Mouse (Mus musculus): ENCODE measurements at regions not wholly inside any gene's neighbourhood (a gene's known extent, or its start where the extent isn't known, plus 50 kb on each side); places are given as distances from the start of the nearest gene placed in this dataset.
A peak's percentile ranks its signal among the peaks of the same experiment; 100 is the strongest.

GRCm38 (mm10) chr1:75839551-75840223 is 293.6 kb downstream of the Slc4a3 start:
- ATAC-seq (ENCODE audit: low read depth) = no peak
- H3K4me1 ChIP-seq (ENCODE audit: control insufficient read depth, insufficient read depth, low read length) = no peaks in the 10 kb centered on the region
- no peaks in the 10 kb centered on the region for H3K36me3 ChIP-seq (ENCODE audit: control insufficient read depth, insufficient read depth, low read length)
- no peaks in the 10 kb centered on the region for H3K27me3 ChIP-seq (ENCODE audit: control insufficient read depth, insufficient read depth, low read length)
- H3K9ac ChIP-seq (replicated peaks; ENCODE audit: low read depth, low read length) = no peak overlapping the region
- WGBS = 60% methylated on average over 11 of the region's 11 CpGs
- no peak overlapping the region for H3K27ac ChIP-seq (ENCODE audit: low read depth, low read length)
- H3K4me3 ChIP-seq (ENCODE audit: low read depth, low read length) = no peak overlapping the region
- H3K9me3 ChIP-seq (ENCODE audit: control insufficient read depth, low read length) = no peaks in the 10 kb centered on the region
- H3K4me2 ChIP-seq (ENCODE audit: low read depth, low read length) = no peak overlapping the region

GRCm38 (mm10) chr1:75842396-75842795 is 296.3 kb downstream of the Slc4a3 start:
- Histone ChIP-seq H3K27me3 (ENCODE audit: control insufficient read depth, insufficient read depth, low read length) (no peaks in the 10 kb centered on the region), H3K9me3 (ENCODE audit: control insufficient read depth, low read length) (no peaks in the 10 kb centered on the region), H3K4me2 (ENCODE audit: low read depth, low read length) (no peak overlapping the region), H3K4me1 (ENCODE audit: control insufficient read depth, insufficient read depth, low read length) (no peaks in the 10 kb centered on the region), H3K9ac (replicated peaks; ENCODE audit: low read depth, low read length) (no peak overlapping the region), H3K36me3 (ENCODE audit: control insufficient read depth, insufficient read depth, low read length) (no peaks in the 10 kb centered on the region), H3K4me3 (ENCODE audit: low read depth, low read length) (no peak overlapping the region), H3K27ac (ENCODE audit: low read depth, low read length) (no peak overlapping the region)
- ATAC-seq (ENCODE audit: low read depth) = no peak
- WGBS = 79% methylated on average over 4 of the region's 4 CpGs

- WGBS = 93% methylated on average over 6 of the region's 6 CpGs
These were observed 297.3 kb downstream of the Slc4a3 start for GRCm38 (mm10) chr1:75843326-75843725.

GRCm38 (mm10) chr1:75844123-75844522 is 298.1 kb downstream of the Slc4a3 start:
- no peaks in the 10 kb centered on the region for H3K27me3 ChIP-seq (ENCODE audit: control insufficient read depth, insufficient read depth, low read length)
- 69% methylated on average over 10 of the region's 10 CpGs for WGBS

More at GRCm38 (mm10) chr1:75843326-75843725, 297.3 kb downstream of the Slc4a3 start:
- no peak overlapping the region for H3K27ac ChIP-seq (ENCODE audit: low read depth, low read length)
- H3K27me3 ChIP-seq (ENCODE audit: control insufficient read depth, insufficient read depth, low read length) = no peaks in the 10 kb centered on the region
- H3K4me2 ChIP-seq (ENCODE audit: low read depth, low read length) = no peak overlapping the region
- H3K4me1 ChIP-seq (ENCODE audit: control insufficient read depth, insufficient read depth, low read length) = no peaks in the 10 kb centered on the region
- no peaks in the 10 kb centered on the region for H3K9me3 ChIP-seq (ENCODE audit: control insufficient read depth, low read length)
- no peak for ATAC-seq (ENCODE audit: low read depth)
- H3K9ac ChIP-seq (replicated peaks; ENCODE audit: low read depth, low read length) = no peak overlapping the region
- no peaks in the 10 kb centered on the region for H3K36me3 ChIP-seq (ENCODE audit: control insufficient read depth, insufficient read depth, low read length)
- H3K4me3 ChIP-seq (ENCODE audit: low read depth, low read length) = no peak overlapping the region

GRCm38 (mm10) chr1:75844529-75844928 is 298.5 kb downstream of the Slc4a3 start:
- Histone ChIP-seq H3K4me1 (ENCODE audit: control insufficient read depth, insufficient read depth, low read length) (no peaks in the 10 kb centered on the region), H3K36me3 (ENCODE audit: control insufficient read depth, insufficient read depth, low read length) (no peaks in the 10 kb centered on the region)
- ATAC-seq (ENCODE audit: low read depth) = no peak; the same call in 1 of the 2 replicates

More at GRCm38 (mm10) chr1:75844123-75844522, 298.1 kb downstream of the Slc4a3 start:
- Histone ChIP-seq H3K27ac (ENCODE audit: low read depth, low read length) (no peak overlapping the region), H3K9me3 (ENCODE audit: control insufficient read depth, low read length) (no peaks in the 10 kb centered on the region), H3K4me1 (ENCODE audit: control insufficient read depth, insufficient read depth, low read length) (no peaks in the 10 kb centered on the region), H3K36me3 (ENCODE audit: control insufficient read depth, insufficient read depth, low read length) (no peaks in the 10 kb centered on the region), H3K9ac (replicated peaks; ENCODE audit: low read depth, low read length) (no peak overlapping the region), H3K4me2 (ENCODE audit: low read depth, low read length) (no peak overlapping the region), H3K4me3 (ENCODE audit: low read depth, low read length) (no peak overlapping the region)
- no peak for ATAC-seq (ENCODE audit: low read depth)

GRCm38 (mm10) chr1:75844981-75845380 is 298.9 kb downstream of the Slc4a3 start:
- H3K9me3 ChIP-seq (ENCODE audit: control insufficient read depth, low read length) = no peaks in the 10 kb centered on the region
- H3K36me3 ChIP-seq (ENCODE audit: control insufficient read depth, insufficient read depth, low read length) = no peaks in the 10 kb centered on the region
- H3K27me3 ChIP-seq (ENCODE audit: control insufficient read depth, insufficient read depth, low read length) = no peaks in the 10 kb centered on the region
- H3K4me2 ChIP-seq (ENCODE audit: low read depth, low read length) = no peak overlapping the region
- 26% methylated on average over 7 of the region's 7 CpGs for whole genome bisulfite sequencing
- H3K27ac ChIP-seq (ENCODE audit: low read depth, low read length) = no peak overlapping the region
- H3K4me1 ChIP-seq (ENCODE audit: control insufficient read depth, insufficient read depth, low read length) = no peaks in the 10 kb centered on the region
- no peak overlapping the region for H3K9ac ChIP-seq (replicated peaks; ENCODE audit: low read depth, low read length)
- no peak overlapping the region for H3K4me3 ChIP-seq (ENCODE audit: low read depth, low read length)
- peak; percentile 49; the same call in 1 of the 2 replicates for ATAC-seq (ENCODE audit: low read depth)

More at GRCm38 (mm10) chr1:75844529-75844928, 298.5 kb downstream of the Slc4a3 start:
- Histone ChIP-seq H3K9me3 (ENCODE audit: control insufficient read depth, low read length) (no peaks in the 10 kb centered on the region), H3K27me3 (ENCODE audit: control insufficient read depth, insufficient read depth, low read length) (no peaks in the 10 kb centered on the region), H3K4me2 (ENCODE audit: low read depth, low read length) (no peak overlapping the region), H3K4me3 (ENCODE audit: low read depth, low read length) (no peak overlapping the region), H3K9ac (replicated peaks; ENCODE audit: low read depth, low read length) (no peak overlapping the region), H3K27ac (ENCODE audit: low read depth, low read length) (no peak overlapping the region)
- WGBS = 30% methylated on average over 4 of the region's 4 CpGs

GRCm38 (mm10) chr1:75845771-75846535 is 299.9 kb downstream of the Slc4a3 start:
- H3K9ac ChIP-seq (replicated peaks; ENCODE audit: low read depth, low read length) = no peak overlapping the region
- H3K9me3 ChIP-seq (ENCODE audit: control insufficient read depth, low read length) = no peaks in the 10 kb centered on the region
- no peak overlapping the region for H3K4me3 ChIP-seq (ENCODE audit: low read depth, low read length)
- WGBS = 90% methylated on average over 4 of the region's 4 CpGs
- H3K27me3 ChIP-seq (ENCODE audit: control insufficient read depth, insufficient read depth, low read length) = no peaks in the 10 kb centered on the region
- no peak for ATAC-seq (ENCODE audit: low read depth)
- no peaks in the 10 kb centered on the region for H3K36me3 ChIP-seq (ENCODE audit: control insufficient read depth, insufficient read depth, low read length)
- no peaks in the 10 kb centered on the region for H3K4me1 ChIP-seq (ENCODE audit: control insufficient read depth, insufficient read depth, low read length)
- no peak overlapping the region for H3K27ac ChIP-seq (ENCODE audit: low read depth, low read length)
- no peak overlapping the region for H3K4me2 ChIP-seq (ENCODE audit: low read depth, low read length)

GRCm38 (mm10) chr1:75847681-75848080 is 301.6 kb downstream of the Slc4a3 start:
- Histone ChIP-seq H3K27me3 (ENCODE audit: control insufficient read depth, insufficient read depth, low read length) (no peaks in the 10 kb centered on the region), H3K4me1 (ENCODE audit: control insufficient read depth, insufficient read depth, low read length) (no peaks in the 10 kb centered on the region), H3K4me3 (ENCODE audit: low read depth, low read length) (no peak overlapping the region), H3K9ac (replicated peaks; ENCODE audit: low read depth, low read length) (no peak overlapping the region), H3K4me2 (ENCODE audit: low read depth, low read length) (no peak overlapping the region), H3K27ac (ENCODE audit: low read depth, low read length) (no peak overlapping the region), H3K36me3 (ENCODE audit: control insufficient read depth, insufficient read depth, low read length) (no peaks in the 10 kb centered on the region), H3K9me3 (ENCODE audit: control insufficient read depth, low read length) (no peaks in the 10 kb centered on the region)
- ATAC-seq (ENCODE audit: low read depth) = no peak
- WGBS = 60% methylated on average over 3 of the region's 3 CpGs

- H3K4me2 ChIP-seq (ENCODE audit: low read depth, low read length) = no peak overlapping the region
- H3K4me1 ChIP-seq (ENCODE audit: control insufficient read depth, insufficient read depth, low read length) = no peaks in the 10 kb centered on the region
- no peaks in the 10 kb centered on the region for H3K27me3 ChIP-seq (ENCODE audit: control insufficient read depth, insufficient read depth, low read length)
- H3K9me3 ChIP-seq (ENCODE audit: control insufficient read depth, low read length) = no peaks in the 10 kb centered on the region
- no peak overlapping the region for H3K27ac ChIP-seq (ENCODE audit: low read depth, low read length)
- H3K4me3 ChIP-seq (ENCODE audit: low read depth, low read length) = no peak overlapping the region
- no peaks in the 10 kb centered on the region for H3K36me3 ChIP-seq (ENCODE audit: control insufficient read depth, insufficient read depth, low read length)
- no peak for ATAC-seq (ENCODE audit: low read depth)
- 89% methylated on average over 4 of the region's 4 CpGs for WGBS
- H3K9ac ChIP-seq (replicated peaks; ENCODE audit: low read depth, low read length) = no peak overlapping the region
These were observed 302.4 kb downstream of the Slc4a3 start for GRCm38 (mm10) chr1:75848436-75848835.
